Mouse (Mus musculus) spleen, postnatal 4 days (tissue): ENCODE data around the gene Olfr1358.
"Not testable (repeated sequence)": the region's sequence is repeated elsewhere in the genome, so short reads cannot be mapped to it uniquely, and the experiment has no call there.

ENCODE experiments used
- DNase-seq, 2 experiments: peaks; one replicate each; pipeline ENCODE4 v3.0.0; 2022; ENCODE audit warnings: low spot score in 2 of 2

Gene Olfr1358

GRCm38 (mm10) chr10:78517128-78517527 is at the start of gene Olfr1358:
Gene Olfr1358, plus strand, starts transcription at chr10:78517428.
- DNase-seq = no peak

DNA sequence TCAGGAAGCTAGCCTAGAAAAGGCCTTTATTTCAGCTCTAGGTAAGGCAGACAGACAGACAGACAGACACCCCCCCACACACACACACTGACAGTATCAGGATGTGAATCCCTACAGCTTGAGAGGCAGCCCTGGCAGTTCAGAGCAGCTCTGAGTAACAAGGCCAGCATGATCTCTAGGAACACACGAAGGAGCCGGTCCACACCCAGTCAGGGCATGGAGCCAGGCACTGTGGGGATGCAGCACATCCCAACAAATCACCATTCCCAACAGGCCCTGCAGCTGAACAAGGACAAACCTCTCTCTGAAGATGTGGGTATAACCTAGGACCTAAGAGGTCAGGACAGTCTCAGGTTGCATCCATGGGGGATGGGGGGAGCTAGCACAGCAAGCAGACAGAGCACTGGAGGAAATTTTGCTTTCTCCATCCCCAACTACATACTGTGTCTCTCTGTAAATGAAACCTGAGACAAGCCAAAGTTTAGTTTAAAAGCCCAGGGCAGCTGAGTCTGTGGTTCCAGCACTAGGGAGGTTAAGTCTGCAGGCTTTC is 49.4 kb upstream of the Olfr1358 start:
- no peak for DNase-seq

- no peak for DNase-seq
Measured at GRCm38 (mm10) chr10:78470582-78471313, 46.5 kb upstream of the Olfr1358 start.

DNA sequence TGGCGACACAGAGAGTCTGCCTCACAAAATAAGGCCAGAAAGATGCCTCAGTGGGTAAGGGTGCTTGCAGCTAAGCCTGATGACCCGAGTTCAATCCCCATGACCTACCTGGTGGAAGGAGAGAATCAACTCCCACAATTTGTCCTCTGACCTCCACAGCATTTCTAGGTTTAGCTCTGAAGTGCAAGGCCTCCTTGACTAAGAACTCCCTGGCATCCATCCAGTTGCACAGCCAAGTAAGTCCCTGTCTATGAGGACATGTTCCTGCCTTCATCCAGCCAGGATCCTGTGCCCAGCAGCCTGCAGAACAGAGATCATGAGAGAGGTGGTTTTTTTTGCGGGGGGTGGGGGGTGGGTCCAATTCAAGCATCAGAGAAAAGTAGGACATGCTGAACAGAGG is 45.2 kb upstream of the Olfr1358 start:
- no peak for DNase-seq

DNA sequence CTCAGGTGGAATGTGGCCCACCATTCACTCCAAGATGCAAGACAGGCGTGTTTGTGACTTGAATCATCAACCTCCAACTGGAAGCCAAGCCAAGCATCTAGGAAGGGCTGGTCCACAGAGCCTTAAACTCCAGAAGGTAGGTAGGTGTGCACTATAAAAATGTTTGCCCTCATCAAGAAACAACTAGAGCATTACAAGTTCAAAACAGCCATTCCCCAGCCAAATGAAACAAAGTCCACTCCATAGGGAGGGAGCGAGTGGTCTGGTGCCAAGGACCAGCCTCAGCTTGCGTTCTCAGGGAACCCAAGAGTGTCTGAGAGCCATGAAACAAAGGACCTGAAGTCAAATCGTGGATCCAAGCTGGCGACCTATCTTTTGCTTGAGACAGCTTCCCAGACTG is 43.8 kb upstream of the Olfr1358 start:
- DNase-seq = no peak

GRCm38 (mm10) chr10:78474759-78475158 is 42.5 kb upstream of the Olfr1358 start:
- no peak for DNase-seq

- DNase-seq = no peak
Measured at GRCm38 (mm10) chr10:78476821-78477220, 40.4 kb upstream of the Olfr1358 start.

GRCm38 (mm10) chr10:78480954-78481927 is 36.0 kb upstream of the Olfr1358 start:
- DNase-seq = no peak

DNA sequence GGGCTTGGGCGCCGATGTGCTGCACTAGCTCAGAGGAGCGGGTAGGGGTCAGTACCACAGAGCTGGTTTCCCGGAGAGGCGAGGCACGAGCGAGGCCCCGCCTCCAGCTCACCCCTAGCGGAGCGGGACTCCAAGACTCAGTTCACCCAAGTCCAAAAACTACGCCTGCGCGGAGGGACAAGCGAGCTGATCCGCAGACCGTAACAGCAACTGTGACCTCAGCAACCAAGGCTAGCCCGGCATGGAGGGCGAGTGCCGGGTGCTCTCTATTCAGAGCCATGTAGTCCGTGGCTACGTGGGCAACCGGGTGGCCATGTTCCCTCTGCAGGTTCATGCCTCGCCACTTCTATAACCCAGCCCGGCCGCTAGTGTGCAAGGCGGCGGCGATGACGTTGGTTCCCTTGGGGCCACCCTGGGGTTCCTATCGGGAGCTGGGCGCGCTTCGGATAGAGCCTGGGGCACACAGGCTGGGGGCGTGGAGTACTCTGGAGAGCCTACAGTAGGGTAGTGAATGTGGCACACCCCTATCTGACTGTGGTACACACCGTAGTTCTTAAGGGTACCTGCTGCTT is 35.2 kb upstream of the Olfr1358 start:
- DNase-seq = peak; percentile 58 to 75

DNA sequence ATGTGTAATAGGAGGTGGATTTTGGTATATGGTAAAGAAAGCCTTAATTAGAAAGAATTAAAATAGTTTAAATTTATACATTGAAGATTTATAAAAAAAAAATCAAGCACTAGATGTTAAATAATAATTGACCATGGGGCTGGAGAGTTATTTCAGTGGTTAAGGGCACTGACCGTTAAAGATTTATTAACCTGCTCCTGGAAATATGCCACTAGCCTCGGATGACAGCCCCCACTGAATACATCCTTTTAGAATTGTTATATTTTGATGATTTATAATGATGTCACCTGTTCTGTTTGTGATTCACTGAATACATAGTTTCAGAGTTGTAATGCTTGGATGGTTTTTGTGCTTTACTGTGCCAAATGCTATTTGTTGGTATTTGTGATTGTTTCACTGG is 31.9 kb upstream of the Olfr1358 start:
- DNase-seq = not testable (repeated sequence)

DNA sequence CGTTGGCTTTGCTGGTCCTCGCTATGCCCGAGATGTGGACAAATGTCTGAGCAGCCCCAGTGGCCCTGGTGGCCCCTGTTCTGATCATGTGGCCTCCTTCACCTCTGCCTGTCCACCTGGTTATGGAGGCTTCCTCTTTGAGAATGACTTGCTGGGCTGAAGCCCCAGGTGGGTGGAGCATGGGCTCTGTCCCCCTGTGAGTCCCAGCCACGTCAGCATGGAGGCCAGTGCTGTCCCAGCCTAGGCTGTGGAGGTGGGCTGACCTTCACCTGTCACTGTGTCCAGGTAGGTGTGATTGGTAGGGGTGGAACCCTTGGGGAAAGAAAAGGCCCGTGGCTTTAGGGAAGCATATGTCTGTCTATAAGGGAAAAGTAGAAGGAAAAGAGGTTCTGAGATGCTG is 30.4 kb upstream of the Olfr1358 start:
- no peak for DNase-seq

GRCm38 (mm10) chr10:78487431-78488086 is 29.7 kb upstream of the Olfr1358 start:
- DNase-seq = peak; percentile 77 to 92

DNA sequence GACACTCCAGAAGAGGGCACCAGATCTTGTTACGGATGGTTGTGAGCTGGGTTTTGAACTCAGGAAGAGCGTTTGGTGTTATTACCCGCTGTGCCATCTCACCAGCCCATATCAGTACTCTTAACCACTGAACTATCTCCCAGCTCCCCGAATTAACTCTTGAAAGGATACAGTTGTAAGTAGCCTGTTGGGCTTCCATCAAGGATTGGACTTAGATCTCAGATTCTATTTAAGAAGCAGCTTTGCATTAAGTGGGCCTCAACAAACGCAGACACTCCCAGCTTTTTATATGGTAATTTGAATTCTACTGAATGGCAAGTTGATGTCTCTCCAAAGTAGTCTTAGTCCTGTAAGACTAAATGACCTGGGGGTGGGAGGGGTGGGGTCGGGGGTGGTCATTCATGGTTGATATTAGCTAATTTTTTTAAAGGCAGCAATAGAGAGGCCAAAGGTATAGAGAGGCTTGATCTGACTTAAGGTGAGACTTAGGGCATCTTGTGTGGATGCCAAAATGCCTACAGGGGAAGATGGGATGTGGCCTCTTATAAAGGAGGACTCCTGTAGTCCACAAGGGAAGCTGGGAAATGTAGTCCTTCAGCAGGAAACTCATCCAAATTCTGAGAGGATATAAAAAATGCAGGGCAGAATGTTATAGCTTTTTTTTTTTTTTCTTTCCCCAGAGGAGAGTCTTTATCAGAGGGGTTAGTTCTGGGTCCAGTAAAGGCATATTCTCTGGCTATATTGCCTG is 14.1 kb upstream of the Olfr1358 start:
- no peak for DNase-seq

- DNase-seq = no peak
Measured at GRCm38 (mm10) chr10:78519792-78520191, 2.6 kb downstream of the Olfr1358 start.

- no peak for DNase-seq
Measured at GRCm38 (mm10) chr10:78520260-78521005, 3.2 kb downstream of the Olfr1358 start.

GRCm38 (mm10) chr10:78525071-78525470 is 7.8 kb downstream of the Olfr1358 start:
- DNase-seq = not testable (repeated sequence)

DNA sequence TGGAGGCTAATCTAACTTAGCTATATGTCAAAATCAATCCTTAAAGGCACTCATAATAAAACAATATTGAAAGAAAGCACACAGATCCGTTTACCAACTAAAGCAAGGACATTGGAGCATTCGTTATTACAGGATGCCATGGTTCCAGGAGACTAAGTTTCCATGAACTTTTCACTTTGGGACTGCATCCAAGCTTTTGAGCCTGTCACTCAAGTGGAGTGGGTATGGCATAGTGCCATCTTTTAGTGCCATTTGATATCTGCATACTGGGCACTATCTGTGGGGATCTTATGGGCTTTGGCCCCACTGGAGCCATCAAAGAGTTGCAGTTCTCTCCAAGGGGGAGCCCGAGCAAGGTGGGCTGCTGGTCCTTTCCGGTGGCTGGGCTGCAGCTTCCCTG is 8.3 kb downstream of the Olfr1358 start:
- DNase-seq = no peak

DNA sequence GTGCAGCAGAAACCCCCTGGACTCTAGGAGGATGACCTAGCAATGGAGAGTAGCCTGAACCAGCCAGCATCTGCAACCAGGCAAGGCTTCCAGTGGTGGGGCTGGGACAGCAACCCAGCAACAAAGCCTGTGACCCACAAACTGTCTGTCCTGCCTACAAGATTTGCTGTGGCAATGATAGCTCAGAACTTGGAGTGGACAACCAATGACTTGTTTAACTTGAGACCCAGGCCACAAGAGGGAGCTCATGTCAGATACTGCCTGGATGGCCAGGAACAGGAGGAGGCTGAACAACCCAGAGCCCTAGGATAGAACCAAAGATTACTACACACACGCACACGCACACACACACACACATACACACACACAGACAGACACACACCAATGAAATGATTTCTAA is 23.7 kb downstream of the Olfr1358 start:
- no peak for DNase-seq

GRCm38 (mm10) chr10:78565070-78565469 is 47.8 kb downstream of the Olfr1358 start:
- no peak for DNase-seq

- no peak for DNase-seq
Measured at GRCm38 (mm10) chr10:78569191-78569590, 52.0 kb downstream of the Olfr1358 start.
